Mouse (Mus musculus) liver, embryonic 13.5 days (tissue): ENCODE data around the gene Sacs. TPM values are rescaled to one million over a fixed set of nuclear protein-coding genes. Genes with fewer than 3 reads are reported as not detected.

Experiments
- ATAC-seq: fragments of 200-750 bp; cut with Nextera tagmentation; 2 replicates; pipeline ENCODE4 v1.8.0; 2017; ENCODE audit warnings: low read depth, mild to moderate bottlenecking, moderate number of reproducible peaks, moderate library complexity
- DNase-seq: peaks from one replicate; pipeline ENCODE4 v3.0.0; 2022
- H3K27ac ChIP-seq: fragments of 300-500 bp; sonication (generic); 2 replicates; pipeline ENCODE4 v1.5.1; 2015; ENCODE audit warnings: moderate library complexity, mild to moderate bottlenecking, inconsistent platforms
- H3K27me3 ChIP-seq: fragments of 300-500 bp; sonication (generic); 2 replicates; pipeline ENCODE4 v1.6.1; 2015; ENCODE audit warnings: mild to moderate bottlenecking, inconsistent platforms
- H3K36me3 ChIP-seq: fragments of 300-500 bp; sonication (generic); 2 replicates; pipeline ENCODE4 v1.6.1; 2015; ENCODE audit warnings: mild to moderate bottlenecking, inconsistent platforms
- H3K4me1 ChIP-seq: fragments of 300-500 bp; sonication (generic); replicated peaks from 2 replicates; pipeline ENCODE4 v1.6.1; 2015; ENCODE audit warnings: inconsistent platforms
- H3K4me2 ChIP-seq: fragments of 300-500 bp; sonication (generic); 2 replicates; pipeline ENCODE4 v1.6.1; 2015; ENCODE audit warnings: inconsistent platforms, mild to moderate bottlenecking, moderate library complexity
- H3K4me3 ChIP-seq: fragments of 300-500 bp; sonication (generic); replicated peaks from 2 replicates; pipeline ENCODE4 v1.5.1; 2015; ENCODE audit warnings: mild to moderate bottlenecking, inconsistent platforms
- H3K9ac ChIP-seq: fragments of 300-500 bp; sonication (generic); 2 replicates; pipeline ENCODE4 v1.6.1; 2015; ENCODE audit warnings: mild to moderate bottlenecking, inconsistent platforms
- H3K9me3 ChIP-seq: fragments of 300-500 bp; sonication (generic); replicated peaks from 2 replicates; pipeline ENCODE4 v1.6.1; 2016; ENCODE audit warnings: inconsistent platforms
- WGBS: fragments of 180-500 bp; shearing (Covaris S2); methylation state at CpG from one replicate; pipeline ENCODE4 v1.1.7; 2015; ENCODE audit not compliant: insufficient replicate concordance; 5-methylcytosine and 5-hydroxymethylcytosine counted together
- polyA plus RNA-seq: library from polyadenylated mRNA; unstranded; fragments of >200 nt; fragmentation: Nextera tagmentation; extraction: Ambion mirVana; gene quantifications from 2 replicates; pipeline ENCODE4 v1.2.1, GENCODE M21; 2015

The Sacs gene
- polyA plus RNA-seq, 1 experiment from 2014 or later = 1.3 TPM

DNA sequence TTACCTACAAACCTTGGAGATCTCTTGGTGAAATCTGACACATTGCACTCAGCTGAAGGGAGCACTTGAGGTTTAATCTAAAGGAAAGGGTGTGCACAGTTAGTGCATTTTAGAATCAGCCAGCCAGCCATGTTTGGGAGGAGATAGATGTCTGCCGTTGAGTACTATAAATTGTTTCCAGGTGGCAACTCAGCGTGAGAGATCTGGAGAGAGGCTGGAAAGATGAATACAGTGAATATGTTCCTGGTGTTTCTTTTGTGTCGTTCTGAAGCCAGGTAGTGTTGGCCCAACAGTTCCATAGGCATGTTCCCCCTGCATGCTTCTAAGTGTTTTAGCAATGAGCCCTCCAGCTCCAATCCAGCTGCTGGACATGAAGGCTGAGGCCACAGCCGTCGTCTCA is 82.9 kb downstream of the Sacs start:
- Histone ChIP-seq H3K4me1 (no peaks in the 10 kb centered on the region), H3K27ac (no peak overlapping the region), H3K4me3 (no peak overlapping the region), H3K9me3 (no peaks in the 10 kb centered on the region), H3K27me3 (no peaks in the 10 kb centered on the region), H3K9ac (no peak overlapping the region), H3K36me3 (no peaks in the 10 kb centered on the region), H3K4me2 (no peak overlapping the region)
- 70% methylated on average over 5 of the region's 5 CpGs for WGBS
- DNase-seq (no peak), ATAC-seq (no peak)

GRCm38 (mm10) chr14:61222506-61222905 is 84.2 kb downstream of the Sacs start:
- H3K9me3 ChIP-seq = no peaks in the 10 kb centered on the region
- H3K27me3 ChIP-seq = no peaks in the 10 kb centered on the region
- H3K27ac ChIP-seq = no peak overlapping the region
- no peak overlapping the region for H3K4me3 ChIP-seq
- no peak overlapping the region for H3K4me2 ChIP-seq
- H3K4me1 ChIP-seq = no peaks in the 10 kb centered on the region
- no peak overlapping the region for H3K9ac ChIP-seq
- DNase-seq (no peak), ATAC-seq (no peak)
- 63% methylated on average over 6 of the region's 6 CpGs for WGBS
- H3K36me3 ChIP-seq = no peaks in the 10 kb centered on the region

- Histone ChIP-seq H3K9me3 (no peaks in the 10 kb centered on the region), H3K27ac (no peak overlapping the region), H3K4me1 (peaks cover 4% of the 10 kb centered on the region; the same call in 1 of the 2 replicates), H3K4me2 (no peak overlapping the region), H3K9ac (no peak overlapping the region), H3K36me3 (no peaks in the 10 kb centered on the region), H3K27me3 (no peaks in the 10 kb centered on the region), H3K4me3 (no peak overlapping the region)
- no peak for ATAC-seq
- 73% methylated on average over 4 of the region's 4 CpGs for WGBS
- no peak for DNase-seq
Measured at GRCm38 (mm10) chr14:61223740-61224139, 85.5 kb downstream of the Sacs start.

- H3K27ac ChIP-seq = no peak overlapping the region
- no peak overlapping the region for H3K4me3 ChIP-seq
- 70% methylated on average over 5 of the region's 5 CpGs for WGBS
- no peaks in the 10 kb centered on the region for H3K27me3 ChIP-seq
- H3K4me1 ChIP-seq = peaks cover 11% of the 10 kb centered on the region
- H3K9me3 ChIP-seq = no peaks in the 10 kb centered on the region
- no peak overlapping the region for H3K9ac ChIP-seq
- no peak overlapping the region for H3K4me2 ChIP-seq
- DNase-seq = no peak
- no peak for ATAC-seq
- no peaks in the 10 kb centered on the region for H3K36me3 ChIP-seq
Measured at GRCm38 (mm10) chr14:61224387-61225077, 86.3 kb downstream of the Sacs start.

- Histone ChIP-seq H3K4me1 (peaks cover 27% of the 10 kb centered on the region), H3K27ac (no peak overlapping the region), H3K27me3 (no peaks in the 10 kb centered on the region), H3K4me2 (no peak overlapping the region), H3K9ac (no peak overlapping the region), H3K4me3 (no peak overlapping the region), H3K36me3 (no peaks in the 10 kb centered on the region), H3K9me3 (no peaks in the 10 kb centered on the region)
- ATAC-seq (no peak), DNase-seq (no peak)
- WGBS = 38% methylated on average over 1 of the region's 1 CpGs
Measured at GRCm38 (mm10) chr14:61226151-61226550, 87.9 kb downstream of the Sacs start.

DNA sequence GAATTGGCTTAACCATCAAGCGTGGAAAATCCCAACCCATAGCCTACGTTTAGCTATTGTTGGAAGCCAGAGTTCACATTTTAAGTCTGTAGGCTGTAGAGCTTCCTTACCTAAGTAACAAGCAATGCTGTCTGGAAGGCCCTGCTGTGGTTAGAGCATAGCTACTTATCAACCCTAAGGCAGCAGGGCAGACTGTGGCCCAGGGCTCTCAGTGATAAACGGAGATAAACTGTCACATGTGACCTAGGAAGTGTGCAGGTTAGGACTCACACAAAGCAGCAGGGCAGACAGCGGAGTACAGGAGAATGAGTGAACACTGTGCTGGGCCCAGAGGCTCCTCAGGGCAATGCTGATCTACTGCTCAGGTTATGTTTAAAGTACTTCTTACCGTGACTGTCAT is 91.5 kb downstream of the Sacs start:
- ATAC-seq (peak; percentile 98), DNase-seq (peak; percentile 57)
- Histone ChIP-seq H3K4me3 (no peak overlapping the region), H3K9ac (no peak overlapping the region), H3K4me1 (peaks cover 34% of the 10 kb centered on the region), H3K4me2 (peak overlapping the region; percentile 5; the same call in 1 of the 2 replicates), H3K27me3 (no peaks in the 10 kb centered on the region), H3K36me3 (no peaks in the 10 kb centered on the region), H3K9me3 (no peaks in the 10 kb centered on the region), H3K27ac (peak overlapping the region; percentile 31; the same call in 1 of the 2 replicates)
- WGBS = 23% methylated on average over 5 of the region's 5 CpGs

DNA sequence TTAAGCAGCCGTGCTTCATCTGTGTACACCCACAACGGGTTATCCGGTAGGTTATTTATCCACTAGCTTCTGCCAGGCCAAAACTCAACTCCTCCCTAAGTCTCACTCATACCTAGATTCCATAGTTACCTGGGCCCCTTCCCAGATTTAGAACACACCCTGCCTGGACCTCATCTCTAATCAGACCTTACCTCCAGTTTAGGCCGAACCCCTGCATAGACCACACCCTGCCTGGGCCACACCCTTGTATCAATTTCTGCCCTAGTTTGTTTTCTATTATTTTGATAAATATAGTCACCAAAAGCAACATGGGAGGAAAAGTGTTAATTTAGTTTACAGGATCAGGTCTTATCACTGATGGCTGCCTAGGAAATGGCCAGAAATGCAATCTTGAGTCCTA is 91.9 kb downstream of the Sacs start:
- Histone ChIP-seq H3K36me3 (no peaks in the 10 kb centered on the region), H3K27me3 (no peaks in the 10 kb centered on the region), H3K4me1 (peaks cover 34% of the 10 kb centered on the region), H3K4me3 (no peak overlapping the region), H3K9me3 (no peaks in the 10 kb centered on the region), H3K4me2 (peak overlapping the region; percentile 5), H3K9ac (no peak overlapping the region), H3K27ac (peak overlapping the region; percentile 31; the same call in 1 of the 2 replicates)
- DNase-seq (no peak), ATAC-seq (peak; percentile 74)
- 51% methylated on average over 4 of the region's 4 CpGs for WGBS

- no peak overlapping the region for H3K9ac ChIP-seq
- H3K4me3 ChIP-seq = no peak overlapping the region
- H3K4me1 ChIP-seq = peaks cover 34% of the 10 kb centered on the region
- DNase-seq (no peak), ATAC-seq (no peak)
- no peak overlapping the region for H3K4me2 ChIP-seq
- no peak overlapping the region for H3K27ac ChIP-seq
- 80% methylated on average over 13 of the region's 13 CpGs for WGBS
- H3K9me3 ChIP-seq = no peaks in the 10 kb centered on the region
- H3K27me3 ChIP-seq = no peaks in the 10 kb centered on the region
- H3K36me3 ChIP-seq = no peaks in the 10 kb centered on the region
Measured at GRCm38 (mm10) chr14:61232016-61232568, 93.8 kb downstream of the Sacs start.

DNA sequence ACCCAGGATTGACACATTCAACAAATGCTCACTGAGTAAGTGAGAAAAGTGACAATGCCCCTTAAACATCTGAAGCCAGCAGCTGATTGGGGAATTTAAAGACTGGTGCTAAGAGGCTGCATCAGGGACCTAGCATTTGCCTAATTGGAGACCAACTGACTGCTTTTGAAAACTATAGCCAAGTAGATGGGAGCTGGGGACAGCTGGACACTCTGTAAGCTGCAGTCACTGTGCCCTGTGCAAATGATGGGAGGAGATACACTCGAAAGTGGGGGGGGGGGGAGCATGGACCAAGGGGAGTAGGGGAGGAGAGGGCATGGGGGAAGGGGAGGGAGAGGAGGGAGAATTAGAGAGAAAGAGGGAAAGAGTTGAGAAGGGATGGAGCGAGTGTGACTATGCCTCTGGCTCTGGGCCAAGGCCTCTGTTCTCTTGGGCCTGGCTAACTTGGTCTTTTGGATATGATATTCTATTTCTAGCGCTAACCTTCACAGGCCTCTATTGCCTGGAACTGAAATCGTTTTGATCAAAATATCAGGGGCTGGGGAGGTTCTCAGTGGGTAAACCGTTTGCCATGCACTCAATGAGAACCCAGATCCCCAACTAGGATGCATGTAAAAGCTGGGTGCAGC is 97.7 kb downstream of the Sacs start:
- Histone ChIP-seq H3K4me1 (peaks cover 8% of the 10 kb centered on the region), H3K27ac (no peak overlapping the region), H3K9me3 (no peaks in the 10 kb centered on the region), H3K9ac (no peak overlapping the region), H3K4me3 (no peak overlapping the region), H3K4me2 (no peak overlapping the region), H3K36me3 (no peaks in the 10 kb centered on the region), H3K27me3 (no peaks in the 10 kb centered on the region)
- ATAC-seq = no peak
- DNase-seq = no peak
- 46% methylated on average over 5 of the region's 5 CpGs for WGBS

GRCm38 (mm10) chr14:61237101-61237654 is 98.9 kb downstream of the Sacs start:
- Histone ChIP-seq H3K4me2 (no peak overlapping the region), H3K4me1 (peaks cover 8% of the 10 kb centered on the region), H3K9me3 (no peaks in the 10 kb centered on the region), H3K36me3 (no peaks in the 10 kb centered on the region), H3K27ac (no peak overlapping the region), H3K27me3 (no peaks in the 10 kb centered on the region), H3K9ac (no peak overlapping the region), H3K4me3 (no peak overlapping the region)
- WGBS = 39% methylated on average over 4 of the region's 4 CpGs
- ATAC-seq (no peak), DNase-seq (no peak)

- H3K4me2 ChIP-seq = no peak overlapping the region
- H3K36me3 ChIP-seq = no peaks in the 10 kb centered on the region
- no peak overlapping the region for H3K4me3 ChIP-seq
- H3K27me3 ChIP-seq = no peaks in the 10 kb centered on the region
- H3K9me3 ChIP-seq = no peaks in the 10 kb centered on the region
- 53% methylated on average over 9 of the region's 9 CpGs for WGBS
- no peak for DNase-seq
- peaks cover 8% of the 10 kb centered on the region for H3K4me1 ChIP-seq
- no peak overlapping the region for H3K9ac ChIP-seq
- H3K27ac ChIP-seq = no peak overlapping the region
- no peak for ATAC-seq
Measured at GRCm38 (mm10) chr14:61238751-61239150, 100.5 kb downstream of the Sacs start.
